Mouse (Mus musculus): ENCODE results near the gene Pias1.

DNA sequence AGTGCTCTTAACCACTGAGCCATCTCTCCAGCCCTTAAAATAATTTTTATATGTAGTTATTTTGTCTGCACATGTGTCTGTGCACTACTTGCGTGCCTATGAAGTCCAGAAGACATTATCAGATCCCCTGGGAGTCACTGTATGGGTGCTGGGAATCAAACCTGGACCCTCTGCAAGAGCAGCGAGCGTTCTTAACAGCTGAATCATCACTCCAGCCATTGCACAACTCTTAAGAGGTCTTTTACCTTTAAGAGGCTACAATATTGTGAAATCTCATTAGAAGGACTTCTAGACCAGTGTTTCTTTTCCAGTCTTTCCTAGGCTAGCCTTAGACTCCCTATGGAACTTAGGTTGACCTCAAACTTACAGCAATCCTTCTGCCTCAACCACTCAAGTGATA, 21.7 kb downstream of the Pias1 start:
- TF ChIP-seq CTCF (IDR thresholded peaks at IDR 0.05; ENCODE audit: extremely low read depth, insufficient read depth, low read length) (no peak), POLR2A (IDR thresholded peaks at IDR 0.05; ENCODE audit: extremely low read depth, insufficient read depth, low read length) (no peak)
